In genomic region chr7:46179431-46180275, GRCm38 (mm10) we compare ENCODE assay signal across 7 mouse cellular contexts. TPM values are rescaled to one million over a fixed set of nuclear protein-coding genes. Genes with fewer than 3 reads are reported as not detected.
A peak's percentile ranks its signal among the peaks of the same experiment; 100 is the strongest.
DNase-seq lines count a peak whose midpoint lies in the region; ATAC-seq and TF ChIP-seq lines count a peak whose summit lies in the region.

Gene Abcc8 (minus strand): TSS chr7:46180033.

- peak within 1 kb of the TSS; percentile 72 to 73 for H3K4me3 ChIP-seq in ES-E14 (ENCODE audit: insufficient read depth in 1 of 2, low read depth in 1 of 2, low read length in 2 of 2, poor library complexity in 1 of 2, severe bottlenecking in 1 of 2)
- peak within 1 kb of the TSS; percentile 39 for H3K4me3 ChIP-seq in intestine, embryonic 15.5 days (replicated peaks)
- H3K4me3 ChIP-seq in liver, embryonic 15.5 days (replicated peaks), result 0 out of 2 replicates have a peak within 1 kb of the TSS, but pooled peaks have one; percentile 2
- H3K4me3 ChIP-seq in stomach, embryonic 15.5 days (replicated peaks), result peak within 1 kb of the TSS; percentile 48

- no peaks in the 10 kb centered on the region for H3K9me3 ChIP-seq in ES-E14 (ENCODE audit: control insufficient read depth, insufficient read depth, low read depth, low read length)
- no peaks in the 10 kb centered on the region for H3K9me3 ChIP-seq in intestine, embryonic 15.5 days
- no peaks in the 10 kb centered on the region for H3K9me3 ChIP-seq in liver, embryonic 15.5 days (replicated peaks)
- H3K9me3 ChIP-seq in stomach, embryonic 15.5 days, result no peaks in the 10 kb centered on the region

- H3K27ac ChIP-seq in ES-E14 (ENCODE audit: insufficient read depth, low read depth, low read length, poor library complexity, severe bottlenecking), result no peak within 1 kb of the TSS
- H3K27ac ChIP-seq in intestine, embryonic 15.5 days, result no peak within 1 kb of the TSS
- no peak within 1 kb of the TSS for H3K27ac ChIP-seq in liver, embryonic 15.5 days (replicated peaks)
- H3K27ac ChIP-seq in stomach, embryonic 15.5 days, result no peak within 1 kb of the TSS

- H3K4me2 ChIP-seq in intestine, embryonic 15.5 days (replicated peaks), result peak within 1 kb of the TSS; percentile 83
- peak within 1 kb of the TSS; percentile 43 for H3K4me2 ChIP-seq in liver, embryonic 15.5 days
- H3K4me2 ChIP-seq in stomach, embryonic 15.5 days, result peak within 1 kb of the TSS; percentile 94

- no peaks in the 10 kb centered on the region for H3K36me3 ChIP-seq in ES-E14 (ENCODE audit: control insufficient read depth, insufficient read depth, low read length, poor library complexity, severe bottlenecking)
- no peaks in the 10 kb centered on the region for H3K36me3 ChIP-seq in intestine, embryonic 15.5 days
- H3K36me3 ChIP-seq in liver, embryonic 15.5 days (replicated peaks), result no peaks in the 10 kb centered on the region
- H3K36me3 ChIP-seq in stomach, embryonic 15.5 days, result no peaks in the 10 kb centered on the region

- DNase-seq in ES-E14 (ENCODE audit: low read depth, low spot score), result no peak
- DNase-seq in cerebellum, adult 11-12 months, result peak; percentile 73

- in situ Hi-C loops in ES-E14 (cut with MboI; ENCODE audit: low sequenced_read_pairs in 2 of 2, unreplicated experiment in 2 of 2), result no loop called here

- H3K27me3 ChIP-seq in intestine, embryonic 15.5 days (replicated peaks), result peaks cover 30% of the 10 kb centered on the region
- peaks cover 59% of the 10 kb centered on the region for H3K27me3 ChIP-seq in liver, embryonic 15.5 days
- peaks cover 28% of the 10 kb centered on the region for H3K27me3 ChIP-seq in stomach, embryonic 15.5 days (replicated peaks)

- peaks cover 0 to 4% of the 10 kb centered on the region in 2 experiments; a peak in 1 of 4 replicates for H3K4me1 ChIP-seq in ES-E14 (ENCODE audit: control insufficient read depth in 2 of 2, insufficient read depth in 2 of 2, low read length in 2 of 2, poor library complexity in 1 of 2)
- H3K4me1 ChIP-seq in intestine, embryonic 15.5 days (replicated peaks), result peaks cover 10% of the 10 kb centered on the region
- no peaks in the 10 kb centered on the region for H3K4me1 ChIP-seq in liver, embryonic 15.5 days (replicated peaks)
- peaks cover 4% of the 10 kb centered on the region; the same call in 1 of the 2 replicates for H3K4me1 ChIP-seq in stomach, embryonic 15.5 days

- peak within 1 kb of the TSS; percentile 44; the same call in 1 of the 2 replicates for H3K9ac ChIP-seq in ES-E14 (ENCODE audit: insufficient read depth, low read depth, low read length, poor library complexity, severe bottlenecking)
- H3K9ac ChIP-seq in intestine, embryonic 15.5 days, result 0 out of 2 replicates have a peak within 1 kb of the TSS, but pooled peaks have one; percentile 26
- no peak within 1 kb of the TSS for H3K9ac ChIP-seq in liver, embryonic 15.5 days
- 0 out of 2 replicates have a peak within 1 kb of the TSS, but pooled peaks have one; percentile 4 for H3K9ac ChIP-seq in stomach, embryonic 15.5 days

- ATAC-seq in frontal cortex, adult (ENCODE audit: low TSS enrichment), result peak; percentile 34; the same call in 1 of the 2 replicates
- ATAC-seq in intestine, embryonic 15.5 days, result peak; percentile 78
- no peak for ATAC-seq in liver, embryonic 15.5 days (ENCODE audit: insufficient read depth)
- ATAC-seq in stomach, embryonic 15.5 days (ENCODE audit: insufficient read depth, low FRiP score, low read depth), result peak; percentile 63
- no peak for ATAC-seq in activated CD4-positive, CD25-positive, alpha-beta regulatory T cell, adult 4 months

- WGBS in intestine, embryonic 15.5 days, result under 1% methylated on average over 72 of the region's 75 CpGs
- WGBS in liver, embryonic 15.5 days (ENCODE audit: insufficient replicate concordance), result 1% methylated on average over 75 of the region's 75 CpGs
- WGBS in stomach, embryonic 15.5 days, result 2% methylated on average over 62 of the region's 75 CpGs

TF ChIP-seq in ES-E14, 5 proteins besides CTCF, POLR2A, EP300 and RAD21:
- TF ChIP-seq ZC3H11A (IDR thresholded peaks at IDR 0.05; ENCODE audit: borderline replicate concordance, low read depth, low read length), result no peak
- no peak for TF ChIP-seq ZNF384 (IDR thresholded peaks at IDR 0.05; ENCODE audit: low read depth, low read length)
- no peak for TF ChIP-seq MAFK (IDR thresholded peaks at IDR 0.05; ENCODE audit: insufficient read depth, low read depth, low read length)
- TF ChIP-seq HCFC1 (IDR thresholded peaks at IDR 0.05; ENCODE audit: borderline replicate concordance, insufficient read depth, low read length), result no peak
- no peak for TF ChIP-seq CHD2 (IDR thresholded peaks at IDR 0.05; ENCODE audit: low read depth, low read length)

RNA-seq across cellular contexts. Expression of gene Abcc8, which starts in this region (rescaled TPM):
- total RNA-seq in ES-E14 (2012; rRNA removed), result 0.62 and 1.7 TPM in 2 replicates
- 7.6 and 8.1 TPM in 2 replicates for polyA plus RNA-seq in intestine, embryonic 15.5 days (2015; fragmentation: Nextera tagmentation; extraction: Ambion mirVana)
- polyA plus RNA-seq in liver, embryonic 15.5 days (2015; fragmentation: Nextera tagmentation; extraction: Ambion mirVana), result 0.13 and 0.31 TPM in 2 replicates
- polyA plus RNA-seq in stomach, embryonic 15.5 days (2015; fragmentation: Nextera tagmentation; extraction: Ambion mirVana), result 11.1 and 17.8 TPM in 2 replicates
- polyA plus RNA-seq in activated CD4-positive, CD25-positive, alpha-beta regulatory T cell, adult 4 months (2017; shearing (Covaris generic)), result not detected

Comparison
In these comparisons a context has a peak if more than half of its experiments do, and no peak if none do; other contexts are left out.
1. H3K4me3 ChIP-seq: peak in every context shown above with its lines; median percentile 72 in ES-E14; 48 in stomach, embryonic 15.5 days; 39 in intestine, embryonic 15.5 days; 2 in liver, embryonic 15.5 days.
2. ATAC-seq: peak in frontal cortex, adult (single experiment), intestine, embryonic 15.5 days (single experiment) and stomach, embryonic 15.5 days (single experiment); none in liver, embryonic 15.5 days (single experiment) and activated CD4-positive, CD25-positive, alpha-beta regulatory T cell, adult 4 months (single experiment).
3. H3K4me2 ChIP-seq: peak in every context shown above with its lines; median percentile 94 in stomach, embryonic 15.5 days; 83 in intestine, embryonic 15.5 days; 43 in liver, embryonic 15.5 days.